Mouse (Mus musculus): ENCODE data around the gene Rptor. TPM values are rescaled to one million over a fixed set of nuclear protein-coding genes. Genes with fewer than 3 reads are reported as not detected.

The Rptor gene
- polyA plus RNA-seq, 1 experiment from 2014 or later: 12.6 TPM

DNA sequence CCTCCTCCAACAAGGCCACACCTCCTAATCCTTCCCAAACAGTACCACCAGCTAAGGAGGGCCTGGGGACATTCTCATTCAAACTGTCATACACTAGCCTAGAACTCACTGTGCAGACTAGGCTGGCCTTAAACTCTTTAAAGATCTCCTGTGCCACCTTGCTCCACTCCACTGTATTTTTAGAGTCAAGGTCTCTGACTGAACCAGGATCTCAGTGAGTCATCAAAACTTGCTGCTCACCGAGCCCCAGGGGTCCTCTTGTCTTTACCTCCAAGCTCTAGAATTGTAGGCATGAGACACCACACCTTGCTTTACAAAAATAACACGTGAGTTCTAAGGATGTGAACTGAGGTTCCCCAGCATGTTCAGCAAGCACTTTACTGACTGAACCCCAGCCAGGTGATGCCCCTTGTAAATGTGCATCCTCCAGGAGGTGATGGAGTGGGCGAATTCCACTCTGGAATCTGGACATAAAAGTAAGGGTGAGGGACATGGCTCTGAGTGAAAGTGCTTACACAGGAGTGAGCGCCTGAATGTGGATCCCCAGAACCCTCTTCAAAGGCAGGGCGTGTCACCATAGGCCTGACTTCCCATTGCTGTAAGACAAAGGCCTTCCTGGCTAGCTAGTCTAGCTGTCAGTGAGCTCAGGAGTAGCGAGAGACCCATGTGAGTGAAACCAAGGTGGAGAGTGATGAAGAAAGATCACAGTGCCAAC, 89.6 kb downstream of the Rptor start:
- no peak for DNase-seq (ENCODE audit: low spot score)
- 80% methylated on average over 6 of the region's 6 CpGs for WGBS
- Histone ChIP-seq H3K4me2 (ENCODE audit: low read depth) (no peak overlapping the region), H3K27me3 (ENCODE audit: control insufficient read depth, insufficient read depth, low read length) (no peaks in the 10 kb centered on the region), H3K4me3 (ENCODE audit: low read depth, low read length) (no peak overlapping the region), H3K36me3 (ENCODE audit: control insufficient read depth, insufficient read depth, low read length) (no peaks in the 10 kb centered on the region), H3K9me3 (ENCODE audit: control insufficient read depth, low read length) (no peaks in the 10 kb centered on the region), H3K9ac (ENCODE audit: low read length) (no peak overlapping the region), H3K4me1 (ENCODE audit: control insufficient read depth, insufficient read depth, low read length) (no peaks in the 10 kb centered on the region; the same call in 1 of the 2 replicates), H3K27ac (ENCODE audit: low read depth, low read length) (no peak overlapping the region)
- no peak for ATAC-seq (ENCODE audit: insufficient read depth, low FRiP score, low TSS enrichment)

DNA sequence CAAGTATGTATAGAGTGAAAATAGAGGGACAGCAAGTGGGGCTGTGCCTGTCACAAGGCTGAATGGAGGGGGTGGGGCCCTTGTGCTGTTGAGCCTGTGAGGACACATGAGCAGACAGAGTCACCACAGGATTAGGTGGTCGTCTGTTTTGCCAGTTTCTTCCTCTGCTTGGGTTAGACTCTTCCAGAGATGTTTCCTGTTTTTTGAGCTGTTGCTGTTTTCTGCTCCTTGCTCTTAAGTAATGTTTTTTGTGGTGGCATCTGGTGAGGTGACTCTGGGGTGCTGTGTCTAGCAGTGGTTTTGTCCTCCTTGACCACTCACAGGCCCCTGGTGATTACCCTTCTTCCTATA, 90.2 kb downstream of the Rptor start:
- no peaks in the 10 kb centered on the region for H3K9me3 ChIP-seq (ENCODE audit: control insufficient read depth, low read length)
- H3K4me2 ChIP-seq (ENCODE audit: low read depth): no peak overlapping the region
- no peaks in the 10 kb centered on the region for H3K27me3 ChIP-seq (ENCODE audit: control insufficient read depth, insufficient read depth, low read length)
- DNase-seq (ENCODE audit: low spot score): no peak
- no peaks in the 10 kb centered on the region; the same call in 1 of the 2 replicates for H3K4me1 ChIP-seq (ENCODE audit: control insufficient read depth, insufficient read depth, low read length)
- 65% methylated on average over 1 of the region's 1 CpGs for WGBS
- no peak overlapping the region for H3K4me3 ChIP-seq (ENCODE audit: low read depth, low read length)
- H3K9ac ChIP-seq (ENCODE audit: low read length): no peak overlapping the region
- no peak for ATAC-seq (ENCODE audit: insufficient read depth, low FRiP score, low TSS enrichment)
- no peaks in the 10 kb centered on the region for H3K36me3 ChIP-seq (ENCODE audit: control insufficient read depth, insufficient read depth, low read length)
- no peak overlapping the region for H3K27ac ChIP-seq (ENCODE audit: low read depth, low read length)

DNA sequence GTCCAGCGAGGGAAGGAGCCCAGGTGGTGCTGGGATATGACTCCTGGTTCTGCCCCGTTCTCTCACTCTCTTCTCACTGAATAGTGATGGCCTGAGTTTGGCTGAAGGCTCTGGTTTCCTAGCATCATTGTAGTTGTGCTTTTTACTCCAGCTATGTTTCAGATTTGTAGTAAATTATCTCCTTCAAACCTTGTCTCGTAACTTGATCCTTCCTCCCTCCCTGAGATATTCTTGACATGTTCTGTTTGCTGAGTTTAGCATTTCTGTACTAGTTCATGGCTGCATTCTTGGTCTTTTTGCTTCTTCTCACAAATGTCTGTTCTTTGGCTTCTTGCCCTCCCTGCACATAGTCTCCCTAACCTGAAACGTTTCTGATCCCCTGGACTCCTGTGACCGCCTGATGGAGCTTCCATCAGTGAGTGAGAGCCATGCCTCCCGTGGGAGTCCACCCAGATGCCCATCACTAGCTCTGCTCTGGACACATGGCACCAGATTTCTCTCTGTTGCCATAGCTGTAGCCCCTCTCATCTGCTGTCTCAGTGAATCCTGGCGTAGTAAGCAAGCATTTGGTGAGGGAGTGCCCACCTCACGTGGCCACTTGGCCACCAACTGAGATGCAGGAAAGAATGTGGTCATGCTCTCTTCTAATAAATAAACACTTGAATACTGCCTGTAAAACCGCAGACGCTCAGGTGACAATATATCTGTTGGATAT, 91.6 kb downstream of the Rptor start:
- no peak overlapping the region for H3K9ac ChIP-seq (ENCODE audit: low read length)
- H3K4me2 ChIP-seq (ENCODE audit: low read depth): no peak overlapping the region
- no peaks in the 10 kb centered on the region for H3K27me3 ChIP-seq (ENCODE audit: control insufficient read depth, insufficient read depth, low read length)
- H3K9me3 ChIP-seq (ENCODE audit: control insufficient read depth, low read length): no peaks in the 10 kb centered on the region
- H3K27ac ChIP-seq (ENCODE audit: low read depth, low read length): no peak overlapping the region
- H3K4me1 ChIP-seq (ENCODE audit: control insufficient read depth, insufficient read depth, low read length): no peaks in the 10 kb centered on the region; the same call in 1 of the 2 replicates
- no peak overlapping the region for H3K4me3 ChIP-seq (ENCODE audit: low read depth, low read length)
- WGBS: 72% methylated on average over 10 of the region's 10 CpGs
- no peak for DNase-seq (ENCODE audit: low spot score)
- no peaks in the 10 kb centered on the region for H3K36me3 ChIP-seq (ENCODE audit: control insufficient read depth, insufficient read depth, low read length)
- ATAC-seq (ENCODE audit: insufficient read depth, low FRiP score, low TSS enrichment): no peak

DNA sequence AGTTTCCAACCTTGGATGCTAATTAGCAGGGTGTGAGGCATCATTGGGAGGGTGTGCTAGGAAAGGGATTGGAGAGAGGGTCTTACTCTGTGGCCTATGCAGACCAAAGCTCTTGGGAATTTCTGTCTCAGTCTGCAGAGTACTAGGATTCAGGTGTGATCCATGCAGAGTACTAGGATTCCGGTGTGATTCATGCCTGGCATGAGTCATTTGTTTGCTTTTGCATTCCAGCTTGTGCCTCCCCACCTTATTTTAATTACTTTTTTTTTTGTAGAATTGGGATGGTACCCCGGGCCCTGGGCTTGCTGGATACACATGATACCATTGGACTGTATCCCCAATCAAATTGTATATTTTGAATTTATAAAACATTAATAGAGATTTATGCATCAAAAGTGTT, 93.7 kb downstream of the Rptor start:
- DNase-seq (ENCODE audit: low spot score) (no peak), ATAC-seq (ENCODE audit: insufficient read depth, low FRiP score, low TSS enrichment) (no peak)
- Histone ChIP-seq H3K9ac (ENCODE audit: low read length) (no peak overlapping the region), H3K4me3 (ENCODE audit: low read depth, low read length) (no peak overlapping the region), H3K9me3 (ENCODE audit: control insufficient read depth, low read length) (no peaks in the 10 kb centered on the region), H3K4me2 (ENCODE audit: low read depth) (no peak overlapping the region), H3K4me1 (ENCODE audit: control insufficient read depth, insufficient read depth, low read length) (no peaks in the 10 kb centered on the region; the same call in 1 of the 2 replicates), H3K36me3 (ENCODE audit: control insufficient read depth, insufficient read depth, low read length) (no peaks in the 10 kb centered on the region), H3K27me3 (ENCODE audit: control insufficient read depth, insufficient read depth, low read length) (no peaks in the 10 kb centered on the region), H3K27ac (ENCODE audit: low read depth, low read length) (no peak overlapping the region)
- 100% methylated on average over 2 of the region's 2 CpGs for WGBS

DNA sequence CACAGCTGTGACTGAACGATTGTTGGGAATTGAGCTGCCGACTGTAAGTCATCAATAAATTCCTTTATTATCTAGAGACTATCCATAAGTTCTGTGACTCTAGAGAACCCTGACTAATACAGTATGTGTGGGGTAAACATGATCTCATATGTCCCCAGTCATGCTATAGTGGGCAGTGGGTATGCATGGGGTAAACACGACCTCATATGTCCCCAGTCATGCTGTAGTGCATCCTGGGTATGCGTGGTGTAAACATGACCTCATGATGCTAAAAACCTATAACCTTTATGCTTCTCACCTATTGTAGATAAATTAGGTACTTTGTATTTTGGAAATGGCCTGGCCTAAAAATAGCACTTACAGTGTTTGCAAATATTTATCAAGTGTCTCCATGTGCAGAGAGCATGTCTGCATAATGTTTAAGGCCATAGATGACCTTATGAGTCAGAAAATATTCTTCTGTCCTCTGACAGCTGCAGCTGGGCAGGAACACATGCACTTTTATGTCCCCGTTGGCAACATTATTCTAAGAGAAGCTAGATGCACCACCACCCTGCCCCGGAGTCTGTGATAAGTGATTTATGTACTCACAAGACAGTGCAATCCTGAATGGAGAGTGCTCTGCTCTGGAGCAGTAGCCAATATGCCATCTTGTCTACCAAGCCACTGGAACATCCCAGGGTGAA, 102.8 kb downstream of the Rptor start:
- no peak overlapping the region for H3K4me3 ChIP-seq (ENCODE audit: low read depth, low read length)
- H3K36me3 ChIP-seq (ENCODE audit: control insufficient read depth, insufficient read depth, low read length): no peaks in the 10 kb centered on the region
- no peaks in the 10 kb centered on the region for H3K4me1 ChIP-seq (ENCODE audit: control insufficient read depth, insufficient read depth, low read length)
- ATAC-seq (ENCODE audit: insufficient read depth, low FRiP score, low TSS enrichment) (no peak), DNase-seq (ENCODE audit: low spot score) (no peak)
- H3K27me3 ChIP-seq (ENCODE audit: control insufficient read depth, insufficient read depth, low read length): no peaks in the 10 kb centered on the region
- no peaks in the 10 kb centered on the region for H3K9me3 ChIP-seq (ENCODE audit: control insufficient read depth, low read length)
- no peak overlapping the region for H3K27ac ChIP-seq (ENCODE audit: low read depth, low read length)
- no peak overlapping the region for H3K4me2 ChIP-seq (ENCODE audit: low read depth)
- no peak overlapping the region for H3K9ac ChIP-seq (ENCODE audit: low read length)
- 89% methylated on average over 4 of the region's 6 CpGs for WGBS

DNA sequence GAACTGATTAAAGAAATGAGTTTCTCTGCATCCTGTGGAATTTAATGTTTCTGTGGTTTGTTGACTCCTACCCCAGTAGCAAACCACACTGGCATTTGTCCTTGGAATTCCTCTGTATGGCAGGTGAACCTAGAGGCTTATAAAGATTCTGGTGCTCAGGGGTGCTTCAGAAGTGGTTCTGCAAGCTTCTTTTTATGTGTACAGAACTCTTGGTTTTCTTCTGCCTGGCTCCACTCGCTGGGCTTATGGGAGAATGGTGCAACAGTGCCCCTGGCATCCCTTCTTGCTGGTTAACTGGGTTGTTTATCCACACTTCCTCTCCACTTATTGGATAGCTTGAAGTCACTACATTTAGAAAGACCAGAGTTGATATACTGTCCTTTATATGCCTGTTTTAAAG, 104.6 kb downstream of the Rptor start:
- Histone ChIP-seq H3K36me3 (ENCODE audit: control insufficient read depth, insufficient read depth, low read length) (no peaks in the 10 kb centered on the region), H3K4me3 (ENCODE audit: low read depth, low read length) (no peak overlapping the region), H3K9ac (ENCODE audit: low read length) (no peak overlapping the region), H3K4me2 (ENCODE audit: low read depth) (no peak overlapping the region), H3K9me3 (ENCODE audit: control insufficient read depth, low read length) (no peaks in the 10 kb centered on the region), H3K27ac (ENCODE audit: low read depth, low read length) (no peak overlapping the region), H3K27me3 (ENCODE audit: control insufficient read depth, insufficient read depth, low read length) (no peaks in the 10 kb centered on the region), H3K4me1 (ENCODE audit: control insufficient read depth, insufficient read depth, low read length) (no peaks in the 10 kb centered on the region)
- WGBS: 91% methylated on average over 1 of the region's 1 CpGs
- ATAC-seq (ENCODE audit: insufficient read depth, low FRiP score, low TSS enrichment) (no peak), DNase-seq (ENCODE audit: low spot score) (no peak)

DNA sequence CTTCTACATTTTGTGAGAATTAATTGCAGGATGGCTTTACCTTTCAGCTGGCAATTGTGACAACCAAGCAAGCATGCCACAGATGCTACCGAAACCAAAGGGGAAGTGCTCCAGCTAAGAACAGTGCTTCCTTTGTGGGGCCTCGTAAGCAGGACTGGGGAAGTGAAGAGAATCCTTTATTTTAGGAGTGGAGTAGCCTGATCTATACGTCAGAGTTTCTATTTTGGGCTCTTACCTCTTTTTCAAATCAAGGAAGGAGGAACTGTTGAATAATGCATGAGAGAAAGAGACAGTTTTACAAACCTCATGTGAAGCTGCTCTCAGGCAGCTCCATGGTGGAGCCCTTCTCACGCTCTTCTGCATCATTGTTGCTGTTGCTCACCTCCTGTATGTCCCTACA, 106.5 kb downstream of the Rptor start:
- DNase-seq (ENCODE audit: low spot score): peak; percentile 13
- no peaks in the 10 kb centered on the region for H3K27me3 ChIP-seq (ENCODE audit: control insufficient read depth, insufficient read depth, low read length)
- no peak overlapping the region for H3K4me2 ChIP-seq (ENCODE audit: low read depth)
- H3K27ac ChIP-seq (ENCODE audit: low read depth, low read length): no peak overlapping the region
- no peaks in the 10 kb centered on the region for H3K4me1 ChIP-seq (ENCODE audit: control insufficient read depth, insufficient read depth, low read length)
- 67% methylated on average over 4 of the region's 4 CpGs for WGBS
- H3K9me3 ChIP-seq (ENCODE audit: control insufficient read depth, low read length): no peaks in the 10 kb centered on the region
- no peaks in the 10 kb centered on the region for H3K36me3 ChIP-seq (ENCODE audit: control insufficient read depth, insufficient read depth, low read length)
- H3K4me3 ChIP-seq (ENCODE audit: low read depth, low read length): no peak overlapping the region
- no peak overlapping the region for H3K9ac ChIP-seq (ENCODE audit: low read length)
- ATAC-seq (ENCODE audit: insufficient read depth, low FRiP score, low TSS enrichment): no peak

DNA sequence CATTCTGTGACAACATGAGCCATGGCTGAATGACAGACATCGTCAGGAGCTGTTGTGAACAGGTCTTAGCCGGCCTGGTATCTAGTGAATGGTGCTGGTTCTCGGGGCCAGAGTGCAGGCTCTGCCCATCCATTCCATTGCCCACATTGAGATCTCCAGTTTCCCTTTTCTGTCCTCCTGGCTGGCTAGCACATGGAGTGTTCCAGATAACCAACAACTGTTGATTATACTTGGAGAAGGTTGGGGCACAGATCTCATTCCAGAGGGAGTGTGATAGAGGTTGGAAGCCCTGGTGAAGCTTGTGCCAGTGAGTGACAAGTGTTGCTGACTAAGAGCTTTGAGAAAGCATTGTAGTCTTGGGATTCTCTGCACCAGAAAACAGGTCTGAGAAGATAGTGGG, 107.6 kb downstream of the Rptor start:
- Histone ChIP-seq H3K27ac (ENCODE audit: low read depth, low read length) (no peak overlapping the region), H3K4me3 (ENCODE audit: low read depth, low read length) (no peak overlapping the region), H3K27me3 (ENCODE audit: control insufficient read depth, insufficient read depth, low read length) (no peaks in the 10 kb centered on the region), H3K4me1 (ENCODE audit: control insufficient read depth, insufficient read depth, low read length) (peaks cover 3% of the 10 kb centered on the region; the same call in 1 of the 2 replicates), H3K4me2 (ENCODE audit: low read depth) (no peak overlapping the region), H3K9ac (ENCODE audit: low read length) (no peak overlapping the region), H3K36me3 (ENCODE audit: control insufficient read depth, insufficient read depth, low read length) (no peaks in the 10 kb centered on the region), H3K9me3 (ENCODE audit: control insufficient read depth, low read length) (no peaks in the 10 kb centered on the region)
- DNase-seq (ENCODE audit: low spot score): no peak
- WGBS: 92% methylated on average over 3 of the region's 3 CpGs
- ATAC-seq (ENCODE audit: insufficient read depth, low FRiP score, low TSS enrichment): no peak

All from neural tube, embryonic 11.5 days (tissue).